Mouse (Mus musculus): ENCODE data around the gene Itga4.

The Itga4 gene

DNA sequence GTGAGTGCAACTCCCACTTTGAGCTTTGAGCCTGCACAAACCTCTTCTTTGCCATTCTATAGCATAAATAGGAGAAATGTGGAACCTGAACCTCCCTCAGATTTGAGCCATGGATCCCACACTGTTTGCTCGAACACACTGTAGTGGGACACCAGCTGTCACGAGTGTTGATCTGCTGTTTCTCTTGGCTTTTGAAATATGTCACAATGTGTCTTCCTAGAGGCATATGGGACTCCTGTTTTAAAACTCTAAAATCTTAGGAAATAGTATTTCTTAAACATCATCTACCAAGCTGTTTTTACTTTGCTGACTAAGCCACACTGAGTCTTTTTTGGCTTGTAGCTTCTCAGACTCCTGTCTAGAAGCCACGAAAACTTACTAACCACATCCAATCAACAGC, 102.6 kb downstream of the Itga4 start:
- DNase-seq = no peak

DNA sequence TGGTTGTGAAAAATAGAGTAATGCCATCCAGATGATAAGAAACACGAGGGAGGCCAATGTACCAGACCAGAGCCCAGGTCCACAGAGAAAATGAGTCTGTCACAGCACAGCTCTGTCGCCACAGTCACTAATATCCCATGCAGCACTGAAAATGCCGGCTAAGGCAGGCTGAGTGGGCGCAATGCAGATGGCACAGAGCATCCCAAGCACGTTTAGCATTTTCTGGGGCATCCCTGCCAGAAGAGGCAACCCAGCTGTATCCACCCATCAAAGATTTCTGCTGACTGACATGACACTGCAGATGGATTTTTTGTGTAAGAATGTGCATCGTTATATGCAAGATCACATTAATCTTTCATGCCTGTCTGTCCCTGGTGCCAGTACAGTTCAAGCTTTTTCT, 106.8 kb downstream of the Itga4 start:
- DNase-seq = no peak

DNA sequence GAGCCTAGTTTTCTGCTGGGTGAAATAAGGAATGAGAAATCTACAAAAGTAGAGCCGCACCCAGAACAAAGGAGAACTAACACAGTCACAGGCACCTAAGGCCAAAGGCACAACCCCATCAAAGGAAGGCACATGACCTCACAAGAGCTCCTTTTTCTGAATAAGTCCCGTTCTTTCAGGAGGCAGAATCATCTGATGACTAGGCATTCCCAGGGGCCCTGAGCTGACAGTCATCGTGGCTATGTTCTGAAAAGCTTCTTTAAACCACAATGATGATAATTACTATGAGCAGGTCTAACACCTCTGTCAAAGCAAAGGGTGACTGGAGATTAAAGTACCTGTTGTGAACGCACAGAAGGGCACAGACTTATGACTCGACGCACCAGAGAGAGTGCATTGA, 108.7 kb downstream of the Itga4 start:
- DNase-seq = no peak

GRCm38 (mm10) chr2:79367451-79368450, 112.5 kb downstream of the Itga4 start:
- no peak for DNase-seq

DNA sequence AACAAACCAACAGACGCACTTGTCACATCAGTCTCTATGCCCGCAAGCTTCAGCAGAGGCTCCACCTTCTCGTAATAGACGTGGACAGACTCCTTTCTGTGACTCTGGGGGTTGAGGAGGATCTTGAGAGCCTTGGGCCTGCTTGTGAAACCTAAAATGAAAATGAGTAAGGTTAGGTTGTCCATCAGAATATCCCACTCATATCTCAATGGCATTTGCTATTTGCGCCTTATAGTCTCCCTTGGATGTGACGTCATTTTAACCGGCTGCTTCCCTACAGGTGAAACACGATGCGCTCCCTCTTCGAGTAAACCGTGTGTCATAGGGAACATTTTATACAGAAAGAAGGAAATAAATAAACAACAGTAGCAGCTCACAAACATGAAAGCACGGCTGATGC, 113.4 kb downstream of the Itga4 start:
- DNase-seq = no peak

DNA sequence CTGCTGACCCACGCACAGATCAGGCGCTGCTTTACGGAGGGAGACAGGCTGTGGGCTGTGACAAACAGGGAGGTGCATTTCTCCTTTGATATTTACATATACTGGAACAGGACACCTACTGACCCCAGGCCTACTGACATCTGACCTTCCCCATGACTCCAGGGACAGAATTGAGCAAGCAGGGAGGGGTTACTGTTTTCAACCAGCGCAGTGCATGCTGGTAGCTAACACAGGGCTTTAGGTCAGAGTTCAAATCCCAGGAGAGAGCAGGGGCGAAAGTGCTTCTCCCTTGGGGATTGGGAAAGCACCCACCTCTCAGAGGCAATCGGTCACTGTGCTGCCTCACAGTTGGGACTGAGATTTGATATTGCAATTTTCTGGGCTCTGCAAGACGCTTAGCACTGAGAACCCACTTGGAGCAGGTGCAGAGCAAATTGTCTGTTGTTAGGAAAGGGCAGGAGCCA, 113.9 kb downstream of the Itga4 start:
- DNase-seq = no peak

GRCm38 (mm10) chr2:79369905-79370304, 114.7 kb downstream of the Itga4 start:
- DNase-seq = no peak

GRCm38 (mm10) chr2:79370711-79371312, 115.6 kb downstream of the Itga4 start:
- no peak for DNase-seq

- DNase-seq = no peak
Observed at GRCm38 (mm10) chr2:79371326-79372153, 116.3 kb downstream of the Itga4 start.

GRCm38 (mm10) chr2:79372154-79372467, 116.9 kb downstream of the Itga4 start:
- DNase-seq = no peak

DNA sequence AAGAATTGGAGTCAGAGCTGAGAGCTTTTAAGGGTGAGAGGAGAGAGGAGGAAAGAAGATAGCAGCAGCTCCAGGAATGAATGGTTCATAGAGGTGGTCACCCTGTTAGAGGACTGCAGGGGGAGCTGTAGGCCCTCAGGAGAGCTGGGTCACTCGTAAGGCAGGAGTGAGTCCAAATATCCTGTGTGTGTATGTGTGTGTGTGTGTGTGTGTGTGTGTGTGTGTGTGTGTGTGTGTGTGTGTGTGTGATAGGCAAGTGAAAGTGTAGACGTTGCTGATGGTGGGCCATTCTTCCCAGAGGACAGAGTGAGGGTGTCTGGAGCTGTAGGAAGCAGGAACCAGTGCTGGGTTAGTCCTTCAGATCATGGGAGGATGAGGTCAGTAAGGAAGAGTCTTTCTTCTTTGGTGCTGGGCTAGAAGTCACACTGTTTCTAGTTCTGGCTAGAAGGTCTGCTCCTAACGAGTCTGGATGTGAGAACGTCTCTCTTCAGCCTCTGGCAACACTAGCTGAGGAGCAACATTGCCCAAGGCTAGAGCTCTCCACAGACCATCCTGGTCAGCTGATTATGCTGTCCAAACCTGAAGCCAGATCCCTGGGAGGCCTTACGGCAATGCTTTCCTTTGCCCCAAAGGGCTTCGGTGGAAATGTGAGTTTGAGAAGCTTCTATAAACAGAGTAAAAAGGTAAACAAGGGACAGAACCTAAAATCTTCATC, 117.4 kb downstream of the Itga4 start:
- DNase-seq = peak; percentile 79

DNA sequence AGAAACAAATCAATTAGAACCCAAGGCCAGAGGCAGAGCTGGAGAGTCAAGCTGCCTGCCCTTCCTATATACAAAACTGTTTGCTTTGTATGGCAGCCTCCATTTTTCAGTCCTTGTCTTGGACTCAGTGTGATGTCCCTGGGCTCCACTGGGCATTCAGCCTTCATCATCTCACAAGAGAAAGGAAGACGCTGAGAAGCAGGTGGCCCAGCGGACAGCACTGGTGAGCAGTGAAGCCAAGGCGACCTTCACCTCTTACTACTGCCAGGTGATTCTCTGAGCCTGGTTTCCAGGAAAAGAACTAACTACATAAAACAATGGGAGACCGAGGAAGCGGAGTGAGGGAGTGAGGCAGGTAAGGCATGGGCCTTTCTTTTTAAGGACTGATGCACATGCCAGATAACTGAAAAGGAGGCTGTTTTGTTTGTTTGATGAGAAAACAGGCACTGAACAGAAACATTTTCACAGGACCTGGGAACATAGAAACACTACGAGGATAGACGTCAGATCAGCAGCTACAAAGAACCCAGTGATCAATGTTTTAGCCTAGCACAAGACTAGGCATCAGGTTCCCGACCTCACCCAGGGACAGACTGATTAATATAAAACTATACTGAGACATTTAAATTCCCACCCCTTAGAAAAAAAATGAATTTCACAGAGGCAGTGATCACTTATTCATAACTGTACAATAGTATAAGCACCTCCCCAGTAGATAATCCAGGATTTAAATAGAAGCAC, 123.3 kb downstream of the Itga4 start:
- peak; percentile 57 for DNase-seq

- DNase-seq = no peak
Observed at GRCm38 (mm10) chr2:79379087-79380041, 124.1 kb downstream of the Itga4 start.
